Mouse (Mus musculus) cortical plate, adult 2 months (tissue): Measurements from ENCODE around the gene Tmem234. TPM values are rescaled to one million over a fixed set of nuclear protein-coding genes. Genes with fewer than 3 reads are reported as not detected.

Source experiments
- H3K27ac ChIP-seq: fragments of 200-500 bp; 2 replicates; pipeline ENCODE4 v1.5.1; 2012; ENCODE audit warnings: low read length, control low read depth, inconsistent platforms; ENCODE audit not compliant: insufficient read depth
- H3K4me1 ChIP-seq: fragments of 200-500 bp; 2 replicates; pipeline ENCODE4 v1.6.1; 2011; ENCODE audit warnings: low read length; ENCODE audit not compliant: control insufficient read depth, insufficient read depth
- H3K4me3 ChIP-seq: fragments of 200-500 bp; 2 replicates; pipeline ENCODE4 v1.5.1; 2011; ENCODE audit warnings: mild to moderate bottlenecking, low read length, control low read depth; ENCODE audit not compliant: insufficient read depth
- CTCF ChIP-seq: fragments of 200-500 bp; IDR thresholded peaks from 2 replicates; pipeline ENCODE4 v1.5.1; 2011; ENCODE audit warnings: mild to moderate bottlenecking, control low read depth, low read length; ENCODE audit not compliant: insufficient read depth; ENCODE audit errors: extremely low read depth
- POLR2A ChIP-seq: fragments of 200-500 bp; IDR thresholded peaks from 2 replicates; pipeline ENCODE4 v1.6.1; 2011; ENCODE audit warnings: mild to moderate bottlenecking, low read length, control low read depth; ENCODE audit not compliant: insufficient read depth; ENCODE audit errors: extremely low read depth
- polyA plus RNA-seq: library from polyadenylated mRNA; depleted of rRNA; stranded (reverse); fragments of >200 nt; gene quantifications from 2 replicates; pipeline ENCODE4 v1.2.3, GENCODE M21; 2012

The Tmem234 gene
- polyA plus RNA-seq, 1 experiment = 143 TPM

DNA sequence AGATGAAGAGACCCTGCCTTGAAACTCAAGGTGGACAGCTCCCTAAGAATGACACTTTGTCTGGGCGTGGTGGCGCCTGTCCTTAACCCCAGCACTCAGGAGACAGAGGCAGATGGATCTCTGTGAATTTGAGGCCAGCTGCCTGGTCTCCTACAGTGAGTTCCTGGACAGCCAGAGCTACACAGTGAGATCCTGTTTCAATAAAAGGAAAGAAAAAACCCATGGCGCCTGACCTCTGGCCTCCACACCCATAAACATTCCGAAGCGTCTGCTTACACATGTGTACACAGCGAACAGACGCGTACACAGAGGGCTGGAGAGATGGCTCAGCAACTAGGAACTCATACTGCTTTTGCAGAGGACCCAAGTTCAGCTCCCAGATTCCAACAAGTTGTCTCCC lies 36.8 kb upstream of the Tmem234 start:
- Histone ChIP-seq H3K4me1 (no peaks in the 10 kb centered on the region), H3K4me3 (no peak overlapping the region), H3K27ac (no peak overlapping the region)
- no peak for TF ChIP-seq POLR2A

DNA sequence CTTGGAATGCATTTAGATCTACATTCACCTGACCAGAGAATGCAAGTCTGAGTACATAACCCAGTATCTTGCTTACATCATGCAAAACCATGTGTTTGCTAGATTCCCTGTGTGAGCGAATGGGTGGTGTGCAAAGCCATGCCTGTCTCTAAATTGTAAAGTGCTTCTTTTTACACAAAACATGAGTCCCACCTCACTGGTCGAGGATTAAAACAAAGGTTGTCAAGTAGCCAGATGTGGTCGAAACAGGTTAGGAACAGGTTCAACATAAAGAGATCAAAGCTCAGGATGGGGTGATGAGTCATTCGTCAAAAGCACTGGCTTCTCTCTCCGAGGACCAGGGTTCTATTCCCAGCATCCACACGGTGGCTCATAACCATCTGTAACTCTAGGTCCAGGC lies 35.3 kb upstream of the Tmem234 start:
- Histone ChIP-seq H3K4me1 (no peaks in the 10 kb centered on the region), H3K4me3 (no peak overlapping the region), H3K27ac (no peak overlapping the region)
- no peak for TF ChIP-seq POLR2A
- TF ChIP-seq CTCF = no peak

DNA sequence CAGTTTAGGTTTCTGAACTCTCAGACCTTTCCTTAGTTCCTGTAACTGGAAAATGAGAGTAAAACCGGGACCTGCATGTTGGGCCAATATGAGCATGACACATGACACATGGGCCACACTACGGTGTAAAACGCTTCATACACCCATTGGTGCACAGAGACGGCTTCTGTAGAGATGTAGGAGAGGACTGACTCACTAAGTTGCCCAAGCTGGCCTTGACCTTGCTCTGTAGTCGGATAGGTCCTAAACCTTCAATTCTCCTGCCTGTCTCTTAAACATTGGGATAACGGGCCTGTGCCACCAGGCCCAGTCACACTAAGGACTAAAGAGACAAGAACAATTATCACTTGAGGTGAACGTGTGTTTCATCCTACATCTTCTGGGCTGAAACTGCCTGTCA lies 32.1 kb upstream of the Tmem234 start:
- H3K4me3 ChIP-seq = no peak overlapping the region
- no peak overlapping the region for H3K27ac ChIP-seq
- H3K4me1 ChIP-seq = no peaks in the 10 kb centered on the region
- TF ChIP-seq POLR2A (no peak), CTCF (no peak)

DNA sequence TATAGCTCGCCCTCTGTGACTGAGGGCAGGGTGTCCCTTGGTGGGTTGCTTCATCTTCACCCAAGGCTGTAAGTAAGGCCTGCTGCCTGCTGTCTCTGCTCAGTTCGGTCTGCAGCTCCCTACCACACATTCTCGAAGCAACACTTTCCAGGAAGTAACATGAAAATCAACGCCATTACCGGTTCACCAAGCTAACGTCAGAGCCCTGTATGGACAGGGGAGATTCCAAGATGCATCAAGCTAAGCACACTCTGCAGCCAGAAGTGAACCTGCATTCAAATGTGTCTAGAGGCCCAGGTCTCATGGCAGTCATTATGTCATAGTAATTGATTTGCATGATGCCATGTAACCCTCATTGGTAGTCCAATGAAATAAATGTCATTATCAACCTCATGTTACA lies 30.4 kb upstream of the Tmem234 start:
- Histone ChIP-seq H3K4me1 (no peaks in the 10 kb centered on the region), H3K4me3 (no peak overlapping the region), H3K27ac (no peak overlapping the region)
- TF ChIP-seq CTCF = no peak
- TF ChIP-seq POLR2A = no peak

DNA sequence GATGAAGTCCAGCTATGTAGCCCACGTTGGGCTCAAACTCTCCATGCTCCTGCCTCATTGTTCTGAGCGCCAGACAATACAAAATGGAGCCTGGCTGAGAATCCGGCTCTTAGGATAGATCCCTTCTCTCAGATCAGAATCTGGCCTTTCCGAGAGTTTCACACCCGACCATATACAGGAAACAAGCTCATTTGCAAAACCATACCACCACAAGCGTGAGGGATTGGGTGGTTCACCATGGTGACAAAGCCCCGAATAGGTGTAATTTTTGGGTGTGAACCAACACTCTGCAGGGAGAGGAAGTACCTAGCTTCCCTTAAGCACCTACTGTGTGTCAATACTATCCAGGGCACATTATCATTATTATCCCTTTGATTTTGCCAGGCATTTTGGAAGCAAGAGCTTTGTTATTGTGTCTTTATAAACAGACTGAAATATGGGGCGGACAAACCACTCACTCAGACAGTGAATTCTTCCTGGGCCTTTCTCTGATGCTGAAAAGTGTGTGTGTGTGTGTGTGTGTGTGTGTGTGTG lies 28.9 kb upstream of the Tmem234 start:
- H3K4me1 ChIP-seq = no peaks in the 10 kb centered on the region
- TF ChIP-seq POLR2A (no peak), CTCF (no peak)
- no peak overlapping the region for H3K27ac ChIP-seq

GRCm38 (mm10) chr4:129572236-129573092 lies 28.0 kb upstream of the Tmem234 start:
- H3K27ac ChIP-seq = no peak overlapping the region
- H3K4me1 ChIP-seq = no peaks in the 10 kb centered on the region
- TF ChIP-seq POLR2A (no peak), CTCF (no peak)
- H3K4me3 ChIP-seq = no peak overlapping the region

More for the DNA sequence above, 28.9 kb upstream of the Tmem234 start:
- no peak overlapping the region for H3K4me3 ChIP-seq

DNA sequence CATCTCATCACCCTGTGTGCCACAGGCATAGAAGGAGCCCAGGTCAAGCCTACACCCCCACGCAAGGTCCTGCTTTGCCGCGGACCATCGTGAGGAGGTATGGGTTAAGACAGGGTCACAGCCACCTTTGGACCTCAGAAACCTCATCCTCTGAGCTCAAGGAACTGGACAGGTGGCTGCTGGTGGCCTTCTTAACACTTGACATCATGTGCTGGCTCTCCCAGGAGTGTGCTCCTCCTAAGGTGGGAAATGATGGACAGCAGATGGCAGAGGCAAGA lies 27.4 kb upstream of the Tmem234 start:
- no peaks in the 10 kb centered on the region for H3K4me1 ChIP-seq
- H3K4me3 ChIP-seq = no peak overlapping the region
- TF ChIP-seq CTCF (no peak), POLR2A (no peak)
- H3K27ac ChIP-seq = no peak overlapping the region

DNA sequence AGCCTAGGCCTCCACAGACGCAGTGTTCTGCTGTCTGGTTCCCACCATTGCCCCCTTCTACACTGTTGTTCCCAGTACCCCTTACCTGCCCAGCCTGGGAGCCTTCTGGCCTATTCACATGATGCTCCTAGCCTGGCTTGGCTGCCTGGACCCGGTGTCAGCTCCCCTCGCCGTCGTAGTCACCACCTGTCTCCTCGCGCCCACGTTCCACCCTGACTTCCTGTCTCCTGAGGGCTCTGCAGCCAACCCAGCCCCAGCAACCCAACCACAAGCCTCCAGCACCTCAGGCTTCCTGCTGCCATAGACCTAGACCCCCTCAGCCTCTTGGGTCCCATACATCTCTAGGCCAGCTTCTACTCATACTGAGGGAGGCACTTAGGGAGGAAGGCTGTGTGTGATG lies 27.0 kb upstream of the Tmem234 start, which contains the start of gene Lck:
Gene Lck, minus strand, starts transcription at position 212 of the 400 bp plus-strand sequence.
- Histone ChIP-seq H3K4me1 (no peaks in the 10 kb centered on the region), H3K4me3 (no peak within 1 kb of the TSS), H3K27ac (no peak within 1 kb of the TSS)
- no peak for TF ChIP-seq POLR2A
- TF ChIP-seq CTCF = no peak

DNA sequence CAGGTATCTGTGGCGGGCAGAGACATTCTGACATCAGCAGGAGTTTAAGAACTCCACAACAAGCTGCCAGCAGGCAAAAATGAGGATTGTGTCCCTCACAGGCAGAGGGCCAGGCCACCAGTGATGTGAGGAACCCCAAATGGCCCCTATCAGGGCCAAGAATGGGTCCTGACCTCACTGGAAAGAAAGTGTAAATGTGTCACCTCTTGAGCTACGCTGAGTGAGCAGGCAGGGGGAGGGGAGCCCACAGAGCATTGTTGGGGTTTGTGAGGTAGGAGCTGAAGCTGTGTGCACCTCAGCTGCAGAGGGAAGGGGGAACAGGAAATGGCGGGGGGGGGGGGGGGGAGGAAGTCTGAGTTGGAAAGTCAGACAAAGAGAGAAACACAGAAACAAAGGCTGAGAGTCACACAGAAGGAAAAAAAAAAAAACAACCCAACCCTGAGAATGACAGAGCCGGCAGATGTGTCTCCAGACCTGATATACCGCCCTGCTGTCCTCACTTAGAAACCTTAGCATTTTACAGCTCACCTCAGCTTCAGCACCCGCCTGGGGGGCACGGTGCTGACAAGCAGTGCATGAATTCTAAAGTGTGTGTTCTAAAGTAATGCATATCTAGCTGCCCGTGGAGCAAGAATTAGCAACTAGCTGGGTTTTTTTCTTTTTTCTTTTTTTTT lies 25.2 kb upstream of the Tmem234 start:
- Histone ChIP-seq H3K4me3 (no peak overlapping the region), H3K27ac (no peak overlapping the region), H3K4me1 (no peaks in the 10 kb centered on the region)
- TF ChIP-seq POLR2A (no peak), CTCF (no peak)
